Mouse (Mus musculus) left cerebral cortex, adult 18-20 months (tissue): ENCODE data around the gene Tomm20. TPM values are rescaled to one million over a fixed set of nuclear protein-coding genes. Genes with fewer than 3 reads are reported as not detected.

Experiments
- DNase-seq, 2 experiments: peaks; one replicate each; pipeline ENCODE4 v3.0.0; 2021 to 2022; ENCODE audit warnings: low spot score in 2 of 2, mixed read lengths in 1 of 2
- total RNA-seq, 2 experiments: library from RNA; stranded (reverse); gene quantifications; 2 replicates each; pipeline ENCODE4 v1.2.3; 2021

Tomm20 gene
- total RNA-seq, 2 experiments from 2014 or later: 215 to 218 TPM

GRCm38 (mm10) chr8:126965246-126965645, 19.6 kb upstream of the Tomm20 start:
- no peak for DNase-seq

DNA sequence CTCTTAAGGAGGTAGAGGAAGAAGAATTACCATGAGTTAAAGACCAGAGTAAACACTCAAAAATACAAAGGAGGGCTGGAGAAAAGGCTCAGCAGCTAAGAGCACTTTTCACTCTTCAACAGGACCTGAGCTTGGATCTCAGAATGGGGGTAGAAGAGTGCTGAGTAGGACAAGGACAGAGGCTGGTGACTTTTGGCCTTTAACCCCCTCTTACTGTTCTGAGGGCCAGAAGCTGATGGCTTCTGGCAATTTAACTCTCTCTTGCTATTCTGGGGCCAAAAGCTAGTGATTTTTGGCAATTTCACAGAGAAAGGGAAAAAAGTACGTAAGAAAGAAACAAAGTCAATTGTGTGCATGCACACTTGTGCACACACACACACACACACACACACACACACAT, 17.2 kb upstream of the Tomm20 start:
- DNase-seq: no peak

- peak; percentile 55 to 66 for DNase-seq
These were observed 15.9 kb upstream of the Tomm20 start for GRCm38 (mm10) chr8:126961516-126961915.

- DNase-seq: no peak
These were observed 6.4 kb upstream of the Tomm20 start for GRCm38 (mm10) chr8:126951900-126952636.

DNA sequence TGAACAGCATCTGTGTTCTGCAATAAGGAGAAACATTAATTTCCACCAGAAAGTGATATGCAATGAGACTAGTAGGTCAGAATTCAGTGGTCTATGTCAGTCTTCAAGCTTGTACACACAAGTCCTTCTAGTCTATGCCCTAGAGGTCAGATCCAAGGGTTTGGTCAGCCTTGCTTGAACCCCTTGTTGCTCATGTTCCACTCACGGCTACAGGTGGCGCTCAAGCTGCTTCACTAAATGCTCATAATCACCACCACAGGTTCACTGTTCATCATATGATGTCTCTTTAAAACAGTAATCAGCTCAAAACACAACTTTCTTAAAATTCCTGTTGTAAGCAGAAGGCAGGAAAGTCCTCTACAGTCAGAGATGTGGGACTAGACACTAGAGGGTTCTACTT, 3.9 kb upstream of the Tomm20 start:
- no peak for DNase-seq

- no peak for DNase-seq
These were observed 800 bp upstream of the Tomm20 start for GRCm38 (mm10) chr8:126946444-126946843.

DNA sequence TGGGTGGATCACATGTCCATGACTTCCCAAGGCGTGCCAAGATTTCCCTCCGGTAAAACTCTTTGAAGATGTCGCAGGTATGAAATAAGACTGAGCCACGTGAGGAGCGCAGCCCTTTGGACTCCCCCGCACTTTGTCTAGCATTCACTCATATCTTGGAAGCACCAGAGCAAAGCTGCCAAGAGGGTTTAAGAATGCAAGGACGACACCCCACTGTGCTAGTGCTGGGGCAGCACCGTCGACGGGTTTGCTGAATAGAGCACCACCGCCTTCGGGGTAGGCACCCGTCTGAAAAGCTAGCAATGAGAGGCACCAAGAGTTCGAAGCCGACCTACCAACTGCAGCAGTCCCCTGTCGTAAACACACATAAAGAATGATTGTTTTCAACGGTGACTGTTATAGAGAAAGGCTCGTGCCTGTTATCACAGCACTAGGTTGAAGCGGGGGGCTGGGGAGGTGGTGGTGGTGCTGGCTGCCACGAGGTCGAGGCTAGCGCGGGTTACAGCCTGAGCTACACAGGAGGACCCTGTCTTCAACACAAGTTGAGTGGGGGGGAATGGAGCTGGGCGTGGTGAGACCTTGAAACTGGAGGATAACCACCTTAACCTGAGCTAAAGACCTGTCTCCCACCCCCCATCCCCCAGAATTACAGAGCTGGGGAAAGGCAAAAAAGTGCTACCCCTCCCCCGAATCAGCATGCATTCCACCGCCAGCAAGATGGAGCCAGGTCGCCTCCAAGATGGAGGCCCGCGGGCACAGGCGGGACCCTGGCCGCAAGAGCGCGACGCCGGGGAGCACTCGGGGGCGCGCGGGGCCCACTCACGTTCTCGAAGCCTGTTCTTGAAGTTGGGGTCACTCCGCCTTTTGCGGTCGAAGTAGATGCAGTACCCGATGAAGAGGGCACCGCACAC, 608 bp downstream of the Tomm20 start:
- DNase-seq: peak in 1 of 2 experiments; percentile 44

GRCm38 (mm10) chr8:126943565-126943964, 2.1 kb downstream of the Tomm20 start:
- no peak for DNase-seq

DNA sequence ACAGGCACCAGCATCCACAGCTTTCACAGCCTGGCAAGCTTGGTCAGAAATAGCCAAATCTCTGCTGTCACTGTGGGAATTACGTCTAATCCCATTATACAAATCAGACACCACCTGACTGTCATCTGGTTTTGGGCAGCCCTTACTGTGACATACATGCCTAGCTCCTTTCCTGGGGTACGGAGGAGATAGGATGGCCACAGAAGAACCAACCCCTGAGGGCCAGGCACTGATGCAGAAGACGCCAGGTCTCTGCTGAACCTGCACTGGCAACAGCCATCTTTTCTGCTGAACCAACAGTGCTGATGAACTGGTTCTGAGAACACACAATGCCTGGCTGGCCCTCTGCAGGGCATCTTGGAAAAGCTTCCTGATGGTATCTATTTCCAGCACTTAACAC, 8.3 kb downstream of the Tomm20 start:
- no peak for DNase-seq

DNA sequence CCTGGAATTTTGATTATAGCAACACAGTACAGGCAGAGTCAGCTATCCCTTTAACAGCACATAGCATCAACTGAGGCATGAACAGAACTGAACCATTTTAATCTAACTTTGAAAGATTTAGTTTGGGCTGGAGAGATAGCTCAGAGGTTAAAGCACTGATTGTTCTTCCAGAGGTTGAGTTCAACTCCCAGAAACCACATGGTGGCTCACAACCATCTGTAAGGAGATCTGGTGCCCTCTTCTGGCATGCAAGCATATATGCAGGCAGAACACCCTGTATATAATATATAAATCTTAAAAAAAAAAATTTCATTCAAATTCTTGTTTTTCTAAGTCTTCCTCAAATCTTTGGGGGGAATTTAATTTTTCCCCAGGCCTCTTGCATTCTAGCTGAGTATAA, 9.7 kb downstream of the Tomm20 start:
- no peak for DNase-seq

- no peak for DNase-seq
These were observed 10.3 kb downstream of the Tomm20 start for GRCm38 (mm10) chr8:126935387-126935786.

DNA sequence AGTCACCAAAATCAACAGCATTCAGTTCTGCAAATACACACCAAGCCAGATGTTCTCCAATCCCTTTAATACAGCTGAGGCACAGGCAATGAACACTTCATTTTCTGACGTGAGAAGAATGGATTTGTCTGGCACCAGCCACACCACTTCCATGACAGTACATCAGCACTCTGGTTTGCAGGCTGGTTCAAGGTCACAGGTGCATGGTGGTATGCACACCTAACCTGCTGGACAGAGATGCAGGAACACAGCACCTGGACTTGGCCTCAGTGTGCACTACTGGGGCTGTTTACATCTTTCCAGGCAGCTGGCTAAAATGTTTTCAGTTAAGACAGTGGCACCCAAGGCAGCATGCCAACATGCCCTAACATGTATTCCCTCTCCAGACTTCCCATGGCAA, 13.0 kb downstream of the Tomm20 start:
- DNase-seq: no peak

- DNase-seq: no peak
These were observed 13.4 kb downstream of the Tomm20 start for GRCm38 (mm10) chr8:126932249-126932648.

- no peak for DNase-seq
These were observed 13.9 kb downstream of the Tomm20 start for GRCm38 (mm10) chr8:126931720-126932119.

GRCm38 (mm10) chr8:126929607-126930161, 16.0 kb downstream of the Tomm20 start:
- peak; percentile 62 to 78 for DNase-seq

GRCm38 (mm10) chr8:126928755-126929505, 16.7 kb downstream of the Tomm20 start:
- DNase-seq: no peak

GRCm38 (mm10) chr8:126928028-126928427, 17.6 kb downstream of the Tomm20 start:
- DNase-seq: no peak

- no peak for DNase-seq
These were observed 18.6 kb downstream of the Tomm20 start for GRCm38 (mm10) chr8:126927058-126927457.

- no peak for DNase-seq
These were observed 22.7 kb downstream of the Tomm20 start for GRCm38 (mm10) chr8:126922981-126923380.

DNA sequence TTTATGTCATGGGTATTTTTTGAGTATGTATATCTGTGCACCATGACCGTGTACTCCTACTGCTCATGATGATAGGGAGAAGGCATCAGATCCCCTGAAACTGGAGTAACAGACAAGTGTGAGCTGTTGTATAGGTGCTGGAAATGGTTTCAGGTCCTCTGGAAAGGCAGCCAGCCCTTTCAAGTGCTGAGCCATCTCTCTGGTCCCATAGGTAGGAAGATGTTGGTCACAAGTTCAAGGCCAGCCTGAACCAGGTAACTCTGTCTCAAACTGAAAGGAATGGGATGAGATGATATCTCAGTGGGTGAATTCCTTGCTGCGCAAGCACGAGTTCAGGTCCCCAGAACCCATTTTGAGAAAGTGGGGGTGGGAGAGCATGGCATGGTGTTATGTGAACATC, 24.2 kb downstream of the Tomm20 start:
- no peak for DNase-seq

DNA sequence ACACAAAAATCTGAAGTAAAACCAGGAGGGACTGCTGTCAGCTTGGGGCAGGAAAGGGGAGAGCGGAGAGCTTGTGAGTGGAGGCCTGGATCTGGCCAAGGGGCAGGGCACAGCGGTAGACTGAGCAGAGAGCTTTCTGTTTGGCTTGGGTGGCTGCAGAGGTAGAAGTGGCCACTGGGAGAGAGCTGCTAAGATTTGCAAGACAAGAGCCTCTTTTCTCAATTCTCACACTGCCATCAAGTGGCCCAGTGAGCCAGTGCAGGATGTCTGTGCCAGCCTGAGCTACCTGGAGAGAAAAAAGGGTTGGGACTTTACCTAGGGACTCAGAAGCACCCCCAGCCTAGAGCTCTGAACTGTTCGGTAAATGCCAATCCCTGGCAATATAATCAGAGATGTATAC, 24.8 kb downstream of the Tomm20 start:
- peak; percentile 75 to 76 for DNase-seq
